Mouse (Mus musculus) right cerebral cortex, adult 18-20 months (tissue): ENCODE results near the gene Stk32c.

Experiments
- DNase-seq: peaks from one replicate; pipeline ENCODE4 v3.0.0; 2022; ENCODE audit warnings: mixed read lengths

The Stk32c gene

GRCm38 (mm10) chr7:139228447-139229171, 15.5 kb upstream of the Stk32c start:
- no peak for DNase-seq

GRCm38 (mm10) chr7:139226416-139226815, 13.3 kb upstream of the Stk32c start:
- DNase-seq = no peak

GRCm38 (mm10) chr7:139224725-139225124, 11.6 kb upstream of the Stk32c start:
- no peak for DNase-seq

- no peak for DNase-seq
Measured at GRCm38 (mm10) chr7:139224070-139224469, 11.0 kb upstream of the Stk32c start.

GRCm38 (mm10) chr7:139222341-139222740, 9.2 kb upstream of the Stk32c start:
- DNase-seq = no peak

- no peak for DNase-seq
Measured at GRCm38 (mm10) chr7:139221856-139222255, 8.7 kb upstream of the Stk32c start.

- DNase-seq = peak; percentile 46
Measured at GRCm38 (mm10) chr7:139221072-139221471, 8.0 kb upstream of the Stk32c start.

GRCm38 (mm10) chr7:139220303-139220702, 7.2 kb upstream of the Stk32c start:
- peak; percentile 38 for DNase-seq

GRCm38 (mm10) chr7:139219486-139219885, 6.4 kb upstream of the Stk32c start:
- no peak for DNase-seq

- no peak for DNase-seq
Measured at GRCm38 (mm10) chr7:139218641-139219415, 5.7 kb upstream of the Stk32c start.

- DNase-seq = no peak
Measured at GRCm38 (mm10) chr7:139217046-139217445, 3.9 kb upstream of the Stk32c start.

GRCm38 (mm10) chr7:139216464-139216863, 3.4 kb upstream of the Stk32c start:
- no peak for DNase-seq

- no peak for DNase-seq
Measured at GRCm38 (mm10) chr7:139215946-139216345, 2.8 kb upstream of the Stk32c start.

- no peak for DNase-seq
Measured at GRCm38 (mm10) chr7:139215516-139215915, 2.4 kb upstream of the Stk32c start.

GRCm38 (mm10) chr7:139214596-139215340, 1.7 kb upstream of the Stk32c start:
- DNase-seq = no peak

- DNase-seq = no peak
Measured at GRCm38 (mm10) chr7:139214160-139214559, 1.1 kb upstream of the Stk32c start.

- DNase-seq = no peak
Measured at GRCm38 (mm10) chr7:139213751-139214150, 644 bp upstream of the Stk32c start.

GRCm38 (mm10) chr7:139211761-139212160, 1.3 kb downstream of the Stk32c start:
- DNase-seq = no peak

GRCm38 (mm10) chr7:139208773-139209095, 4.4 kb downstream of the Stk32c start:
- DNase-seq = no peak

GRCm38 (mm10) chr7:139208023-139208772, 4.9 kb downstream of the Stk32c start:
- no peak for DNase-seq

GRCm38 (mm10) chr7:139201209-139201608, 11.9 kb downstream of the Stk32c start:
- no peak for DNase-seq

GRCm38 (mm10) chr7:139200108-139200507, 13.0 kb downstream of the Stk32c start:
- peak; percentile 81 for DNase-seq

GRCm38 (mm10) chr7:139197022-139197421, 16.1 kb downstream of the Stk32c start:
- DNase-seq = no peak
